Mouse (Mus musculus) heart, embryonic 10.5 days (tissue): Measurements from ENCODE around the gene Rwdd2b. TPM values are rescaled to one million over a fixed set of nuclear protein-coding genes. Genes with fewer than 3 reads are reported as not detected.

Source experiments
- DNase-seq: peaks from one replicate; pipeline ENCODE4 v3.0.0-alpha.2; 2017; ENCODE audit warnings: low spot score
- H3K27ac ChIP-seq: fragments of 300-500 bp; sonication (generic); 2 replicates; pipeline ENCODE4 v1.5.1; 2016; ENCODE audit warnings: mild to moderate bottlenecking
- H3K27me3 ChIP-seq: fragments of 300-500 bp; sonication (generic); 2 replicates; pipeline ENCODE4 v1.6.1; 2016; ENCODE audit warnings: mild to moderate bottlenecking; ENCODE audit not compliant: poor library complexity, insufficient read depth, severe bottlenecking
- H3K36me3 ChIP-seq: fragments of 300-500 bp; sonication (generic); 2 replicates; pipeline ENCODE4 v1.6.1; 2016; ENCODE audit warnings: mild to moderate bottlenecking, moderate library complexity
- H3K4me1 ChIP-seq: fragments of 300-500 bp; sonication (generic); 2 replicates; pipeline ENCODE4 v1.6.1; 2016; ENCODE audit warnings: mild to moderate bottlenecking
- H3K4me3 ChIP-seq: fragments of 300-500 bp; sonication (generic); 2 replicates; pipeline ENCODE4 v1.5.1; 2016; ENCODE audit warnings: mild to moderate bottlenecking, moderate library complexity
- H3K9me3 ChIP-seq: fragments of 300-500 bp; sonication (generic); 2 replicates; pipeline ENCODE4 v1.6.1; 2016; ENCODE audit warnings: mild to moderate bottlenecking, moderate library complexity
- WGBS: fragments of 180-500 bp; shearing (Covaris S2); methylation state at CpG from one replicate; pipeline ENCODE4 v1.1.7; 2016; 5-methylcytosine and 5-hydroxymethylcytosine counted together
- polyA plus RNA-seq: library from polyadenylated mRNA; unstranded; fragments of >200 nt; fragmentation: Nextera tagmentation; extraction: Ambion mirVana; gene quantifications from 2 replicates; pipeline ENCODE4 v1.2.1, GENCODE M21; 2016

The Rwdd2b gene
- polyA plus RNA-seq, 1 experiment from 2014 or later = 11.8 TPM

DNA sequence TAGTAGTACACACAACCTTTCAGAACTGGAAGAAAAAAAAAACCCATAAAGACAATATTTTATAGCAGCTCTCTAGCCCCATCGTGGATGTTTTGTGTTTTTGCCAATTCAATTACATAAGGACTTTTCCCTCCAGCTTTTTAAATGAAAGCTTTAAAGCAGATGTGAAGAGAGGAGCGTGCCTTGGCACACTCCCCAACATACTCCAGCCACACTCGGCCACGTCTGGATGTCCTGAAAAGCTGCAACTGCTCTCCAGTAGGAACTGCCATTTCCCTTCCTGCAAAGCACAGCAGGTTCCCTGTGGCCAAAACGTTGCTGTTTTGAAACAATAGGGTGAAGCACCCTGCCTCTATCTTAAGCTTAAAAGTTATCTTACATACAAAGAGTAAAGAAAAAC is 1.9 kb upstream of the Rwdd2b start:
- Histone ChIP-seq H3K36me3 (no peaks in the 10 kb centered on the region), H3K27ac (no peak overlapping the region), H3K4me1 (peaks cover 11% of the 10 kb centered on the region), H3K27me3 (no peaks in the 10 kb centered on the region), H3K9me3 (no peaks in the 10 kb centered on the region), H3K4me3 (no peak overlapping the region)
- 53% methylated on average over 5 of the region's 5 CpGs for WGBS
- no peak for DNase-seq

DNA sequence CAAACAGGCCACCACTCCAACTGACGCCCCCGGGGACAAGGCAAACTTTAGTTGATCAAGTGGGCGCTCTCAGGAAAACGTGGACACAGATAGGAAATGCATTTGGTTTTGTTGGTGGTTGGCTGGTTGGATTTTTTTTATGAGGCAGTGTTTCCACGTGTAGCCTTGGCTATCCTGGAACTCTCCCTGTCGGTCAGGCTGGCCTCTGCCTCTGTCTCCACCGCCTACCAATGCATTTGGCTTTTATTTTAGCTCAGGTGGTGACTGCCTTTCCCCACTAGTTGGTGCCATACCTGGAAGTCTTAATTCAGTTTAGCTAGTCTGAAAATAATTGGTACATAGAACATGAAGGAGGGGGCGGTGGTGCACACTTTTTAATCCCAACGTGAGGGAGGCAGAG is 716 bp upstream of the Rwdd2b start:
- Histone ChIP-seq H3K4me1 (peaks cover 11% of the 10 kb centered on the region), H3K9me3 (no peaks in the 10 kb centered on the region), H3K27me3 (no peaks in the 10 kb centered on the region), H3K4me3 (peak overlapping the region; percentile 76), H3K27ac (peak overlapping the region; percentile 92), H3K36me3 (peaks cover 2% of the 10 kb centered on the region; the same call in 1 of the 2 replicates)
- no peak for DNase-seq
- WGBS = 23% methylated on average over 9 of the region's 9 CpGs

GRCm38 (mm10) chr16:87438697-87439096 is 1.7 kb downstream of the Rwdd2b start:
- Histone ChIP-seq H3K27me3 (no peaks in the 10 kb centered on the region), H3K4me1 (peaks cover 11% of the 10 kb centered on the region), H3K4me3 (no peak overlapping the region), H3K36me3 (peaks cover 10% of the 10 kb centered on the region; the same call in 1 of the 2 replicates), H3K9me3 (no peaks in the 10 kb centered on the region), H3K27ac (no peak overlapping the region)
- WGBS = 87% methylated on average over 8 of the region's 8 CpGs
- no peak for DNase-seq

GRCm38 (mm10) chr16:87437096-87437495 is 3.3 kb downstream of the Rwdd2b start:
- 95% methylated on average over 21 of the region's 21 CpGs for WGBS
- peaks cover 11% of the 10 kb centered on the region for H3K4me1 ChIP-seq
- no peaks in the 10 kb centered on the region for H3K9me3 ChIP-seq
- H3K27me3 ChIP-seq = no peaks in the 10 kb centered on the region
- no peak overlapping the region for H3K27ac ChIP-seq
- peak; percentile 19 for DNase-seq
- no peak overlapping the region for H3K4me3 ChIP-seq
- H3K36me3 ChIP-seq = peaks cover 14% of the 10 kb centered on the region; the same call in 1 of the 2 replicates

- Histone ChIP-seq H3K27me3 (no peaks in the 10 kb centered on the region), H3K4me1 (peaks cover 7% of the 10 kb centered on the region), H3K36me3 (peaks cover 14% of the 10 kb centered on the region; the same call in 1 of the 2 replicates), H3K9me3 (no peaks in the 10 kb centered on the region), H3K27ac (no peak overlapping the region), H3K4me3 (no peak overlapping the region)
- WGBS = 86% methylated on average over 13 of the region's 13 CpGs
- peak; percentile 58 for DNase-seq
Observed at GRCm38 (mm10) chr16:87435411-87436205, 4.8 kb downstream of the Rwdd2b start.

DNA sequence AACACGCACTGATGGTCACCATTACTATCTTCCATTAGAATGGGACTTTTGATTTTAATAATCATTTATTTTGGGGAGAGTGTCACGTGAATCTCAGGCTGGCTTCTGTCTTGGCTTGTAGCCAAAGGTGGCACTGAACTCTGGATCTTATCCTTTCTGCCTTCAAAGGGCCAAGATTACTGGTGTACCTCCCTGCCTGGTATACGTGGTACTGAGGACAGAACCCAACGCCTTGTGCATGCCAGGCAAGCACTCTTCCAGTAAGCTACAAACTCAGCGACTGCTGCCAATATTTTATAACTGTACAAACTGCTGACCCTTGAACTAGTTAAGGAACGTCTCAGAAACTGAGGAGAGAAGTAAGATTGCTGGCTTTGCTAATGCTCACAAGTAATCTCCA is 5.4 kb downstream of the Rwdd2b start:
- Histone ChIP-seq H3K4me1 (peaks cover 7% of the 10 kb centered on the region), H3K4me3 (no peak overlapping the region), H3K27me3 (no peaks in the 10 kb centered on the region), H3K9me3 (no peaks in the 10 kb centered on the region), H3K36me3 (peaks cover 14% of the 10 kb centered on the region; the same call in 1 of the 2 replicates), H3K27ac (no peak overlapping the region)
- DNase-seq = peak; percentile 24
- 78% methylated on average over 6 of the region's 6 CpGs for WGBS

GRCm38 (mm10) chr16:87434266-87434665 is 6.1 kb downstream of the Rwdd2b start:
- Histone ChIP-seq H3K27ac (no peak overlapping the region), H3K9me3 (no peaks in the 10 kb centered on the region), H3K4me3 (no peak overlapping the region), H3K27me3 (no peaks in the 10 kb centered on the region), H3K4me1 (peaks cover 7% of the 10 kb centered on the region), H3K36me3 (peaks cover 14% of the 10 kb centered on the region; the same call in 1 of the 2 replicates)
- WGBS = 91% methylated on average over 7 of the region's 7 CpGs
- peak; percentile 38 for DNase-seq

- Histone ChIP-seq H3K27me3 (no peaks in the 10 kb centered on the region), H3K4me3 (peak within 1 kb of the TSS; percentile 98), H3K36me3 (peaks cover 14% of the 10 kb centered on the region; the same call in 1 of the 2 replicates), H3K9me3 (no peaks in the 10 kb centered on the region), H3K27ac (peak within 1 kb of the TSS; percentile 91), H3K4me1 (peaks cover 7% of the 10 kb centered on the region)
- DNase-seq = peak; percentile 100
- WGBS = under 1% methylated on average over 56 of the region's 56 CpGs
Observed at GRCm38 (mm10) chr16:87432033-87432814, 8.1 kb downstream of the Rwdd2b start, which contains the start of gene Ltn1. Gene Ltn1, minus strand, starts transcription at chr16:87432612.

- H3K36me3 ChIP-seq = peaks cover 45% of the 10 kb centered on the region
- peaks cover 7% of the 10 kb centered on the region for H3K4me1 ChIP-seq
- no peak overlapping the region for H3K4me3 ChIP-seq
- H3K27ac ChIP-seq = no peak overlapping the region
- DNase-seq = no peak
- no peaks in the 10 kb centered on the region for H3K27me3 ChIP-seq
- no peaks in the 10 kb centered on the region for H3K9me3 ChIP-seq
- 91% methylated on average over 8 of the region's 8 CpGs for WGBS
Observed at GRCm38 (mm10) chr16:87427516-87427915, 12.9 kb downstream of the Rwdd2b start.

GRCm38 (mm10) chr16:87420662-87421061 is 19.7 kb downstream of the Rwdd2b start:
- 93% methylated on average over 8 of the region's 8 CpGs for WGBS
- Histone ChIP-seq H3K9me3 (peaks cover 7% of the 10 kb centered on the region; the same call in 1 of the 2 replicates), H3K36me3 (peaks cover 97% of the 10 kb centered on the region), H3K27ac (no peak overlapping the region), H3K4me3 (no peak overlapping the region), H3K27me3 (no peaks in the 10 kb centered on the region), H3K4me1 (no peaks in the 10 kb centered on the region)
- DNase-seq = no peak

GRCm38 (mm10) chr16:87405001-87405400 is 35.4 kb downstream of the Rwdd2b start:
- no peak overlapping the region for H3K27ac ChIP-seq
- H3K27me3 ChIP-seq = no peaks in the 10 kb centered on the region
- H3K9me3 ChIP-seq = no peaks in the 10 kb centered on the region
- 82% methylated on average over 3 of the region's 3 CpGs for WGBS
- H3K4me3 ChIP-seq = no peak overlapping the region
- peaks cover 91% of the 10 kb centered on the region for H3K36me3 ChIP-seq
- no peak for DNase-seq
- no peaks in the 10 kb centered on the region for H3K4me1 ChIP-seq

- 43% methylated on average over 16 of the region's 16 CpGs for WGBS
- Histone ChIP-seq H3K27ac (no peak overlapping the region), H3K36me3 (peaks cover 65% of the 10 kb centered on the region), H3K9me3 (no peaks in the 10 kb centered on the region), H3K4me3 (no peak overlapping the region), H3K27me3 (no peaks in the 10 kb centered on the region), H3K4me1 (peaks cover 3% of the 10 kb centered on the region; the same call in 1 of the 2 replicates)
- DNase-seq = peak; percentile 78
Observed at GRCm38 (mm10) chr16:87393813-87394548, 46.4 kb downstream of the Rwdd2b start.
